Mouse (Mus musculus) common myeloid progenitor, adult 5-6 weeks (primary cell): ENCODE measurements at regions not wholly inside any gene's neighbourhood (a gene's known extent, or its start where the extent isn't known, plus 50 kb on each side); places are given as distances from the start of the nearest gene placed in this dataset.
"Not testable (repeated sequence)": the region's sequence is repeated elsewhere in the genome, so short reads cannot be mapped to it uniquely, and the experiment has no call there.

Experiments used
- ATAC-seq: replicated peaks from 2 replicates; pipeline ENCODE4 v1.8.0; 2016; ENCODE audit warnings: low read depth, mild to moderate bottlenecking, moderate TSS enrichment, inconsistent platforms; ENCODE audit not compliant: poor library complexity, severe bottlenecking

- ATAC-seq: no peak
These were observed 321.2 kb downstream of the Rbm26 start for GRCm38 (mm10) chr14:104855913-104856312.

- ATAC-seq: peak; percentile 67
These were observed 326.8 kb upstream of the Rnf219 start for GRCm38 (mm10) chr14:104849274-104849673.

DNA sequence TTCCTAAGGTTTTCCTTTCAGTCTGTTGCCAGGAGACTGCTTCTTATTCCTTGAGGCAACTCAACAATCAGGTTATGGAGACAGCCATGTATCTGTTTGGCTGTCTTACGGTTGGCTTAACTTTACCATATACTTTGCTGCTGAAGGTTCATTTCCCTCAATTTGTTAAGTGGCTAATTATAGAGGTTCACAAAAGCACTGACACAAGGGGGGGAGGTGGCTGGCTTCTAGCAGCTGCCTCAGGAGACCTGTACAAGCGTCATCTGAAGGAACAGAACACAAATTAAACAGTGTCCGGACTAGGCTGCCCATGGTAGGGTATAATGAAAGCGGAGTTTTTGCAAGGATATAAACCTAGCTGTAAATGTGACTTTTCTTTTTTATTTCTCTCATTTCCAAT, 305.0 kb upstream of the Rnf219 start:
- ATAC-seq: no peak

- ATAC-seq: peak; percentile 66; the same call in 1 of the 2 replicates
These were observed 302.5 kb upstream of the Rnf219 start for GRCm38 (mm10) chr14:104824926-104825325.

DNA sequence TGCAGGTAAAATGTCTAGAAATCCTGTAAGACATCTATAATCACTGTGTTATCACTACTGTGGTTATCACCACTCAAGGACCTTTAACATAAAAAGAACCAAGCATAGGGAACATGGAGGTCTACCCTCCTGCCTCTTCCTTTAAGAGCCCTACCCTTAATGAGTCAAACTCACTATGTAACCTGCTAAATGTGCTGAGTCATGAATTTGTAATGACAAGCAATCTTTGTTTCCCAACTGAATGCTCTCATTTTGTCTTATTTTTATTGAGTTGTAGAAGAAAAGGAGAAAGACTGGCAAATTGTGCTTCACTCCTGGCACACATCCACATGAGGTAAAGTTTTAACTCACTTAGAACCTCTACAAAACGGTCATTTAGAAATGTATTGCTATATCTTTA, 301.8 kb upstream of the Rnf219 start:
- ATAC-seq: no peak

DNA sequence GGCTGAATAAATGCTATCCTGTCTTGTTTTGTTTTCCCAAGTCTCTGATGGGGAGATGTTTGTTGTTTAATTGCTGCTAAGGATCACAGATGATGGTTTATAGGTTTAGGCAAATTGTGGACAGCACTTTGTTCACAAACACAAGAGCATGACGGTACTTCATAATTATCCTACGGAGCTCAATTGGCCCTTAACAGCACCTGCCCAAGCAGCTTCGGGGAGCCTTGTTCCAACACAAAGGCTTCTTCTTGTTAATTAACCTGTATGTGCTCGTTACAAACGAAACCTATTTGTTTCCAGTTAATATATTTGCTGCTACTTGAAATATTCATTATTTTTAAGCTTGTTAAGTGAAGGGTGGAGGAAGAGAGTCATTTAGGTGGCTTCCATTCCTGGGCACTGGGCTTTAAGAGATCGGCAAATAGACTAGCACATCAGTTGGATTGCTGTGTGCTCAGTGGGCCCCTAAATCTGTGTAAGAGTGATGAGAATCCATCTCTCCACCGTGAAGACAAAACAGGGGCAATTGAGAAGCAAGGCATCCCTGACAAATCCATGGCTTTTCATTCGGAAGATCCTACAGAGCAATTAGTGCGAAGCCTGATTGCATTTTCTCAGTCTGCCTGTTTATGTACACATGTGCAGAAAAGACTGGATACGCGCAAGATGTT, 299.6 kb upstream of the Rnf219 start:
- ATAC-seq: no peak

DNA sequence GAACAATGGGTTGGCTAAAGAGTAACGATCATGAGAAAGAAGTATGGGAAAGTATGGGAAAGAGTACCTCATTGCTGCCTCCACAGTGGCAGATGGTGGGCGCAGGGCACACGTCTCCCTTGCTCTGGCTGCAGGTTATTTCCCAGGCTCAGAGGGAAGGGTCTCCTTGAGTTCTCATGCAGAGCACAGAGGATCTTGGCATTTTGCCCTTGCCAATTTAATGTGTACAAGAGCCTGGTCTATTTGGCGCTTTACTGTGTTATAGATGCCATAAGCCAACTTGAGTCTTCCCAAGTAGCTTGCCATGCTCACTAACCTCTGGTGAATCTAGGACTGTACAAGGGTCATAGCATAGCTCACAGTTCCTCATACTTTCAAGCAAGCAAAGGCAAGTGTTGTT, 296.7 kb upstream of the Rnf219 start:
- no peak for ATAC-seq

DNA sequence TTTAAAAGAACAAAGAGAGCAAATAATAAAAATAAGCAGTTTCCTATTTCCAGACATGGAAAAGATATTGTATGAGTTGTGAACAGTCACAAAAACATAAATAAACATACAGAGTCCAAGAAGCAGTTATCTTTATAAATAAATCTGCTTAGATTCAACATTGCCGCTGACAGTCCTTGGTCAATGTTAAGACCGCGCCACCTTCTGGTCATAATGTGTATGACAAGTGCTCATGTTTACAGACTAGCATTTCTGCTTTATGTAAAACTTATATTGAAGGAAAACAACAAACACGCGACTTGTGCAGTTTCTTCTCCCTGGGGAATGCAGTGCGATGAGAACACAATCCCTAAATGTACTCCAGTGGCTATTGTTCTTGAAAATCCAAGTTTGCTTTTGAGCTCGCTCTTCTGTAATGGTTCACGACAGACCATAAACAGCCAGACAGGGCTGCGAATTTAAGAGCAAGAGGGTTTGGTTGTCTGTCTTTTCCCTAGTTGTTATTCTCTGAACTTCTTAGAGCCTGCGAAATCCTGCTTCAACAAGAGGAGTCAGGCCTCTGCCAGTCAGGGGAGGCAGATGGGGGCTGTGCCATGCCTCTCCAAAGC, 291.6 kb upstream of the Rnf219 start:
- peak; percentile 88 for ATAC-seq

DNA sequence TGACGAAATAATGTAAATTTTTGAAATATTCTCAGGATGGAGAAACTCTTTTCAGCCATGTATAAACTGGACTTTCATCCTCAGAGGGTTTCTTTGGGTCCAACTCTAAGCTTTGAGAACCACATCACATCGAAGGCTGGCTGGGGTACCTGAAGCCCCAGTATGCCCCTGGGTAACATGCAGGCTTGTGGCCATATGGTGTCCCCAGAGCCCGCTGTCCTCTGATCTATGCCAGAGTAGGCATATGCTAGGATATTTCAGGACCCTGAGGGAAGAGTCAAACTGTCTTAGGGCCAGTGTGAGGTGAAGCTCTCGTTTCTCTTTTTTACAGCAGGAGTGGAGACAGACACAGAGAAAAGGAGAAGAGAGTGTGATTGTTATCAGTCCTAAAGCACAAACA, 289.6 kb upstream of the Rnf219 start:
- ATAC-seq: no peak

DNA sequence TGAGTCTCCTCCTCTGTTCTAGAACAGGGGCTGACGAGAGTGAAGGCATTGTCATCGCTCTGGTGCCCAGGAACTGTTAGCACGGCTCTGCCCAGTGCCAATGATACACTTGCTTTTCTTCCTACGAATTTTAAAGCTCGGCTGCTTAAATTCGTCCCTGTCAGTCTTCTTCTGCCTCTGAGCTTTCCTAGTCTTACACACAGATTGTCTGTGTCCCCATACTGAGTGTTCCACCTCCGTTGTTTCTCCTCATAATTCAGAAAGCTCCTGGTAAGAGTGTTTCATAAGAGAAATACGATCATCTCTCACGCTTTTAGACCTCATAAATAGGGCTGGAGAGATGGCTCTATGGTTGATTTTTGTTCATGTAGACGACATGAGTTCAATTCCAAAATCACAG, 282.9 kb upstream of the Rnf219 start:
- no peak for ATAC-seq

GRCm38 (mm10) chr14:104796348-104796965, 274.0 kb upstream of the Rnf219 start:
- no peak for ATAC-seq

DNA sequence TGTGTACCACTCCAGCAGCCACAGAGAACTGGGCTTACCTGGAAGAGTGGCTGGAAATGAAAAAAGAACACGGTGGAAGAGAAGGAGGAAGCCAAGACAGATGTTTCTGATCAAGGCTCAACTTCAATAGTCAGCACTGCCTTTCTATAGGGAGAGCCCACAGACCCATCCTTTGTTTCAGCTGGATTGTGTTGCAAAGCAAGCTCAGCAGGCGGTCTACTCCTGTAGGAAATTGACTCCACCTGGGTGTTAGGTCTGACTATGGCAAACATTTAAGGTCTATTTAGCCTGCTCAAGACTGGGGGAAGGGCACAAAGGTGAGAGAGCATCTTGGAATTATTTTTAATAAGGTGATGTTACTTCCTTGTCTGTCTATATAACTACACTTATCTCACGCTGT, 266.9 kb upstream of the Rnf219 start:
- ATAC-seq: no peak

- ATAC-seq: no peak
These were observed 262.6 kb upstream of the Rnf219 start for GRCm38 (mm10) chr14:104785066-104785465.

- peak; percentile 89 for ATAC-seq
These were observed 247.5 kb upstream of the Rnf219 start for GRCm38 (mm10) chr14:104769938-104770337.

GRCm38 (mm10) chr14:104734213-104734612, 211.8 kb upstream of the Rnf219 start:
- ATAC-seq: no peak

GRCm38 (mm10) chr14:104732036-104732435, 209.6 kb upstream of the Rnf219 start:
- no peak for ATAC-seq

GRCm38 (mm10) chr14:104731319-104731995, 209.0 kb upstream of the Rnf219 start:
- ATAC-seq: no peak

GRCm38 (mm10) chr14:104715651-104716050, 193.2 kb upstream of the Rnf219 start:
- ATAC-seq: not testable (repeated sequence)

- no peak for ATAC-seq
These were observed 179.9 kb upstream of the Rnf219 start for GRCm38 (mm10) chr14:104702283-104702893.

GRCm38 (mm10) chr14:104698962-104699361, 176.5 kb upstream of the Rnf219 start:
- ATAC-seq: no peak

GRCm38 (mm10) chr14:104695101-104695500, 172.7 kb upstream of the Rnf219 start:
- no peak for ATAC-seq
